Mouse (Mus musculus): Measurements from ENCODE around the gene Borcs6. TPM values are rescaled to one million over a fixed set of nuclear protein-coding genes. Genes with fewer than 3 reads are reported as not detected.

Gene Borcs6
- polyA plus RNA-seq, 1 experiment from 2014 or later = 7.2 TPM

GRCm38 (mm10) chr11:69094697-69095429, 35.3 kb downstream of the Borcs6 start, which contains the start of gene Per1:
Per1 (plus strand) TSS chr11:69095217.
- Histone ChIP-seq H3K9ac (ENCODE audit: low read length) (peak within 1 kb of the TSS; percentile 76), H3K27ac (ENCODE audit: low read length) (peak within 1 kb of the TSS; percentile 96), H3K4me1 (ENCODE audit: control insufficient read depth, insufficient read depth, low read length) (peaks cover 41% of the 10 kb centered on the region), H3K36me3 (ENCODE audit: control insufficient read depth, insufficient read depth, low read length) (peaks cover 4% of the 10 kb centered on the region; the same call in 1 of the 2 replicates), H3K27me3 (ENCODE audit: control insufficient read depth, insufficient read depth, low read length) (no peaks in the 10 kb centered on the region), H3K4me3 (replicated peaks; ENCODE audit: low read length) (peak within 1 kb of the TSS; percentile 57), H3K9me3 (replicated peaks; ENCODE audit: control insufficient read depth, low read length) (no peaks in the 10 kb centered on the region), H3K4me2 (ENCODE audit: low read depth, low read length) (peak within 1 kb of the TSS; percentile 96)
- peak; percentile 92 for ATAC-seq (ENCODE audit: insufficient read depth, low FRiP score)
- WGBS = under 1% methylated on average over 37 of the region's 37 CpGs

DNA sequence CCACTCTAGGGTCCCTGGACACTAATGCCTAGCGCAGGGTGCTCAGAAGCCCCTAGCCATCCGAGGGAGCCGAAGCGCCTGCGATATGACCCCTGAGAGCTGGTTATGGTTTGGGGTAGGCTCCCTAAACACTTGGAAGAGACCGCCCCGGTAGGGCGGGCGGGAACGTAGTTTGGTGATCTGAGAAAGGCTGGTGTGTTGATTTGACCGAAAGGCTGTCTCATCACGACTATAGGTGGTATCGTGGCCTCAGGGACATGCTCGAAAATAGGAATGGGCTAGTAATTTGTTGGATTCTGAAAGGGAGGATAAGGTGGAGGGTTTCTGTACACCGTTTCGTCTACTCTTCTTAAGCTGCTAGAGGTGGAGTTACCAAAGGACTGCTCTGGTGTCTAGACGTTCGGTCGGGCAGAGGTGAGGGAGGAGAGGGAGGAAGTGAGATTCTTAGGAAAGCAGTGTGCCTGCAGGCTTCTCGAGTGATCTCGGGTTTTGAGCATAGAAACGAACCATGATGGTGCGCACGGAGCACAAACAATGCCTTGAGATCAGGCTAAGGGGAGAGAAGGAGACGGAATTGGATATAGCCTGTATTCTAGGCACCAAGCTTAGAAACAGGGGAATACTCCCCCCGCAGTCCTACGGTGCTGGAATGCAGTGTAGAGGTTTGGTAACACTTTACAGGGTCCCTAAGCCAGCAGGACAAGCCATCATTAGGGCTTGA, 36.2 kb downstream of the Borcs6 start:
- peak overlapping the region; percentile 96 for H3K27ac ChIP-seq (ENCODE audit: low read length)
- no peak for ATAC-seq (ENCODE audit: insufficient read depth, low FRiP score)
- peak overlapping the region; percentile 96 for H3K4me2 ChIP-seq (ENCODE audit: low read depth, low read length)
- peaks cover 4% of the 10 kb centered on the region; the same call in 1 of the 2 replicates for H3K36me3 ChIP-seq (ENCODE audit: control insufficient read depth, insufficient read depth, low read length)
- H3K9me3 ChIP-seq (replicated peaks; ENCODE audit: control insufficient read depth, low read length) = no peaks in the 10 kb centered on the region
- peak overlapping the region; percentile 57 for H3K4me3 ChIP-seq (replicated peaks; ENCODE audit: low read length)
- H3K4me1 ChIP-seq (ENCODE audit: control insufficient read depth, insufficient read depth, low read length) = peaks cover 41% of the 10 kb centered on the region
- peak overlapping the region; percentile 76 for H3K9ac ChIP-seq (ENCODE audit: low read length)
- no peaks in the 10 kb centered on the region for H3K27me3 ChIP-seq (ENCODE audit: control insufficient read depth, insufficient read depth, low read length)
- 2% methylated on average over 27 of the region's 27 CpGs for WGBS

- Histone ChIP-seq H3K9me3 (replicated peaks; ENCODE audit: control insufficient read depth, low read length) (no peaks in the 10 kb centered on the region), H3K27me3 (ENCODE audit: control insufficient read depth, insufficient read depth, low read length) (no peaks in the 10 kb centered on the region), H3K9ac (ENCODE audit: low read length) (peak overlapping the region; percentile 76), H3K36me3 (ENCODE audit: control insufficient read depth, insufficient read depth, low read length) (peaks cover 10% of the 10 kb centered on the region; the same call in 1 of the 2 replicates), H3K4me1 (ENCODE audit: control insufficient read depth, insufficient read depth, low read length) (peaks cover 41% of the 10 kb centered on the region), H3K4me2 (ENCODE audit: low read depth, low read length) (peak overlapping the region; percentile 96), H3K4me3 (replicated peaks; ENCODE audit: low read length) (peak overlapping the region; percentile 57), H3K27ac (ENCODE audit: low read length) (peak overlapping the region; percentile 96)
- 6% methylated on average over 9 of the region's 9 CpGs for WGBS
- ATAC-seq (ENCODE audit: insufficient read depth, low FRiP score) = no peak
These were observed 37.0 kb downstream of the Borcs6 start for GRCm38 (mm10) chr11:69096360-69096986.

- Histone ChIP-seq H3K36me3 (ENCODE audit: control insufficient read depth, insufficient read depth, low read length) (peaks cover 17% of the 10 kb centered on the region; the same call in 1 of the 2 replicates), H3K9ac (ENCODE audit: low read length) (peak overlapping the region; percentile 76), H3K9me3 (replicated peaks; ENCODE audit: control insufficient read depth, low read length) (no peaks in the 10 kb centered on the region), H3K27me3 (ENCODE audit: control insufficient read depth, insufficient read depth, low read length) (no peaks in the 10 kb centered on the region), H3K4me2 (ENCODE audit: low read depth, low read length) (peak overlapping the region; percentile 96), H3K4me3 (replicated peaks; ENCODE audit: low read length) (peak overlapping the region; percentile 57), H3K4me1 (ENCODE audit: control insufficient read depth, insufficient read depth, low read length) (peaks cover 41% of the 10 kb centered on the region), H3K27ac (ENCODE audit: low read length) (peak overlapping the region; percentile 96)
- WGBS = 2% methylated on average over 29 of the region's 29 CpGs
- ATAC-seq (ENCODE audit: insufficient read depth, low FRiP score) = peak; percentile 65
These were observed 37.7 kb downstream of the Borcs6 start for GRCm38 (mm10) chr11:69096987-69097900.

DNA sequence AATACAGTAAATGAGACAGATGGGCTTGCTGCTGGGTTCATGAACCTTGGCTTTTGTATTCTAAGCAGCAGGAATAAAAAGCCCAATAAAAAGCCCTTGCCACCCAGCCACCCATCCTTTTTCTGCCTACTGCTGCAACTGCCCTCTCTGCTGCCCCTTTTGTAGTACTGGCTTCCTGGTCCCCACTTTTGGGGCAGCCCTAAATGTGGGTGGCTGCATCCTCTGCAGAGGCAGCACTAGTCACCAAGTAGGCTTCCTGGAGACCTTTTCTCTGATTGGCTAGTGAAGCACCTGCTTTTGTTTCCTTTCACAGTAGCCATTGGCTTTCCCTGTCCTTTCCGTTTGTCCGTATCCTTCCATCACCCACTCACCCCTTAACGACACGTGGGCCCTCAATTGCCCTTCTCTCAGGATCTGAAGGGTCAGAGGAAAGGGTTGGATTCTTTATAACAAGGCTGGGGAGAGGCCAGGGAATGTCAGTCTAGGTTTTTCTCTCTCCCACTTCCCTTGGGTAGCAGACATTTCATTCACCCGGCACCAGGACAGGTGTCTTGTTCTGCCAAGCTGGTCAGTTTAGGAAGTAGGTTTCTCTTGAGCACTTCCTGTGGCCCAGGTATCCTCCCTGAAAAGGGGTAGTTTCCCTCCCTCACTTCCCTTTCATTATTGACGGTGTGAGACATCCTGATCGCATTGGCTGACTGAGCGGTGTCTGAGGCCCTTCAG, 38.7 kb downstream of the Borcs6 start:
- peak overlapping the region; percentile 96 for H3K4me2 ChIP-seq (ENCODE audit: low read depth, low read length)
- no peaks in the 10 kb centered on the region for H3K27me3 ChIP-seq (ENCODE audit: control insufficient read depth, insufficient read depth, low read length)
- H3K9ac ChIP-seq (ENCODE audit: low read length) = peak overlapping the region; percentile 70
- H3K36me3 ChIP-seq (ENCODE audit: control insufficient read depth, insufficient read depth, low read length) = peaks cover 14% of the 10 kb centered on the region; the same call in 1 of the 2 replicates
- H3K4me1 ChIP-seq (ENCODE audit: control insufficient read depth, insufficient read depth, low read length) = peaks cover 38% of the 10 kb centered on the region
- H3K9me3 ChIP-seq (replicated peaks; ENCODE audit: control insufficient read depth, low read length) = no peaks in the 10 kb centered on the region
- H3K27ac ChIP-seq (ENCODE audit: low read length) = peak overlapping the region; percentile 96
- ATAC-seq (ENCODE audit: insufficient read depth, low FRiP score) = no peak
- H3K4me3 ChIP-seq (replicated peaks; ENCODE audit: low read length) = peak overlapping the region; percentile 57
- WGBS = 21% methylated on average over 8 of the region's 8 CpGs

DNA sequence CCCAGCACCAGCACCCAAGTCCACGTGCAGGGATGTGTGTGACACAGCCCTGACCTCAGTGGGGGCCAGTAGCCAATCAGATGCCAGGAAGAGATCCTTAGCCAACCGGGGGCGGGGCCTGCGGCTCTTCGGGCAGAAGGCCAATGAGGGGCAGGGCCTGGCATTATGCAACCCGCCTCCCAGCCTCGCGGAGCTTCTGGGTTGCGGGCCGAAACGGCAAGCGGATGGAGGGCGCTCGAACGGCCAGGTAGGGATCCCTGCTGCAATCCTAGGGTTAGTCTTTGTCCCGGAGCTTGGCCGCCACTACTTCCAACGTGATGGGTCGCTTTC, 39.2 kb downstream of the Borcs6 start:
- Histone ChIP-seq H3K4me2 (ENCODE audit: low read depth, low read length) (peak overlapping the region; percentile 96), H3K27me3 (ENCODE audit: control insufficient read depth, insufficient read depth, low read length) (no peaks in the 10 kb centered on the region), H3K27ac (ENCODE audit: low read length) (peak overlapping the region; percentile 96), H3K4me1 (ENCODE audit: control insufficient read depth, insufficient read depth, low read length) (peaks cover 38% of the 10 kb centered on the region), H3K36me3 (ENCODE audit: control insufficient read depth, insufficient read depth, low read length) (peaks cover 19% of the 10 kb centered on the region; the same call in 1 of the 2 replicates), H3K9me3 (replicated peaks; ENCODE audit: control insufficient read depth, low read length) (no peaks in the 10 kb centered on the region), H3K4me3 (replicated peaks; ENCODE audit: low read length) (peak overlapping the region; percentile 57), H3K9ac (ENCODE audit: low read length) (peak overlapping the region; percentile 81)
- peak; percentile 15 for ATAC-seq (ENCODE audit: insufficient read depth, low FRiP score)
- under 1% methylated on average over 19 of the region's 19 CpGs for WGBS

- WGBS = under 1% methylated on average over 22 of the region's 22 CpGs
- Histone ChIP-seq H3K4me2 (ENCODE audit: low read depth, low read length) (peak overlapping the region; percentile 96), H3K4me3 (replicated peaks; ENCODE audit: low read length) (peak overlapping the region; percentile 57), H3K27ac (ENCODE audit: low read length) (peak overlapping the region; percentile 96), H3K9ac (ENCODE audit: low read length) (peak overlapping the region; percentile 81), H3K36me3 (ENCODE audit: control insufficient read depth, insufficient read depth, low read length) (peaks cover 24% of the 10 kb centered on the region; the same call in 1 of the 2 replicates), H3K4me1 (ENCODE audit: control insufficient read depth, insufficient read depth, low read length) (peaks cover 36% of the 10 kb centered on the region), H3K9me3 (replicated peaks; ENCODE audit: control insufficient read depth, low read length) (no peaks in the 10 kb centered on the region), H3K27me3 (ENCODE audit: control insufficient read depth, insufficient read depth, low read length) (no peaks in the 10 kb centered on the region)
- ATAC-seq (ENCODE audit: insufficient read depth, low FRiP score) = no peak
These were observed 39.8 kb downstream of the Borcs6 start for GRCm38 (mm10) chr11:69099177-69099914.

All from stomach, embryonic 16.5 days (tissue).